Mouse (Mus musculus): ENCODE results near the gene Tmbim6. TPM values are rescaled to one million over a fixed set of nuclear protein-coding genes. Genes with fewer than 3 reads are reported as not detected.

Tmbim6 gene
- polyA plus RNA-seq, 1 experiment from 2014 or later: 262 TPM

DNA sequence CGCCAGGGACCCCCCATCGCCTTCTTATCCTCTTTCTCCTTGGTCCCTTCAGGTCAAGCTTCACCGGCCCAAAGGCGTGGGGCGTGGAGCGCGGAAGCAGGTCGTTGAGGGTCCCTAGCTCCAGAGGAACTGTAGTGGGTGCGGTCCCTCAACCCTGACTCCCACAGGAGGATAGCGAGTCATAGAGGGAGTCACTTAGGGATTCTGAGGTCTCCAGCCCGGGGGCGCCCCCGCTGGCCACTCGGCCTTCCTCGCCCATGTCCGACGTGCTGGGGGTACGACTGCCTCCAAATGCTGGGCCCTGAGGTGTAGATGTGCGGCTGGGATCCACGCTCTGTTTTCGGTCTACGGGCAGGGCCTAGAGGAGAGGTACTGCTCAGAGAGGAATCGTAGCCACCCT is 29.9 kb downstream of the Tmbim6 start:
- H3K4me1 ChIP-seq (replicated peaks; ENCODE audit: control insufficient read depth, insufficient read depth, low read length): peaks cover 10% of the 10 kb centered on the region
- ATAC-seq (ENCODE audit: low FRiP score): no peak
- WGBS: 88% methylated on average over 23 of the region's 23 CpGs
- H3K27ac ChIP-seq: no peak overlapping the region
- no peaks in the 10 kb centered on the region for H3K27me3 ChIP-seq (ENCODE audit: control insufficient read depth, insufficient read depth, low read length)
- no peak overlapping the region for H3K4me2 ChIP-seq (replicated peaks)
- no peak overlapping the region for H3K9ac ChIP-seq
- no peak for DNase-seq (ENCODE audit: low spot score)
- no peaks in the 10 kb centered on the region for H3K9me3 ChIP-seq (ENCODE audit: control insufficient read depth, low read length)
- H3K4me3 ChIP-seq (replicated peaks; ENCODE audit: low read length): no peak overlapping the region
- peaks cover 56% of the 10 kb centered on the region for H3K36me3 ChIP-seq (replicated peaks; ENCODE audit: control insufficient read depth, insufficient read depth)

DNA sequence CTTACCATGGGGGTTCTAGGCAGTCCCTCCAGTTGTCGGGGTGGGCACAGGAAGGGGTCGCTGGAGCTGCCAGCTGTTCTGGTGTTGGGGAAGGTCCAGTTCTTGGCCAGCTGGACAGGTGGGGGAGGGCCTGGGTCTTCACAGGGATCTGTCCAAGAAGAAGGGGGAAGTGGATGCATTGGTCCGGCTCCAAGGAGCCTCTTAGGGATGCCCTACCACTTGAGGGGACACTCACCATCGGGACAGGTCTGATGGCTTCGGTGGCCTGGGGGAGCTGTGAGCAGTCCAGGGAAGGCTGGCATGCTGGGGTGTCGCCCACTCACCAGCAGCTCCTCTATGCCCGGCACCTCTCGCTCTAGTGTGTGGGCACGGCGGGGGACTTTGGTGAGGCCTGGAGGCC is 30.4 kb downstream of the Tmbim6 start:
- Histone ChIP-seq H3K4me2 (replicated peaks) (no peak overlapping the region), H3K9me3 (ENCODE audit: control insufficient read depth, low read length) (no peaks in the 10 kb centered on the region), H3K9ac (no peak overlapping the region), H3K36me3 (replicated peaks; ENCODE audit: control insufficient read depth, insufficient read depth) (peaks cover 62% of the 10 kb centered on the region), H3K4me1 (replicated peaks; ENCODE audit: control insufficient read depth, insufficient read depth, low read length) (peaks cover 10% of the 10 kb centered on the region), H3K27me3 (ENCODE audit: control insufficient read depth, insufficient read depth, low read length) (no peaks in the 10 kb centered on the region), H3K4me3 (replicated peaks; ENCODE audit: low read length) (no peak overlapping the region), H3K27ac (no peak overlapping the region)
- DNase-seq (ENCODE audit: low spot score) (no peak), ATAC-seq (ENCODE audit: low FRiP score) (no peak)
- 94% methylated on average over 8 of the region's 10 CpGs for WGBS

DNA sequence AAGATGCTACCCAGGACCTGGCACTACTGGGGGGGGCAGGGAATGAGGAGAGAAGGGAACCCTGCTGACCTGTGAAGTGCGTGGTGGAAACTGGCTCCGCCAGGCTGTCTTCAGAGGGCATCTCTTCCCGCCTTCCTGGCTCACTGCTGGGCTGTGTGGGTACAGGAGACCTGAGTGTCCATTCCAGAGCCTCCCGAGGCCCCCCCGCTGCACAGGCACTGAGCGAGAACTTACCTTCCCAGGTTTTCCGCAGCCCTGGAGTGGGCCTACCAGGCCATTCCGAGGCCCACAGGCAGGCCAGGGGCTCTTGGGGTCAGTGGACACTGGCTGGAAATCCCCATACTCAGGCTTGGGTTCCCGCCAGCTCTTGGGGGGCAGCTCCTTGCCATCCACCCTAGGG is 31.2 kb downstream of the Tmbim6 start:
- H3K27ac ChIP-seq: no peak overlapping the region
- H3K4me1 ChIP-seq (replicated peaks; ENCODE audit: control insufficient read depth, insufficient read depth, low read length): peaks cover 10% of the 10 kb centered on the region
- no peak for ATAC-seq (ENCODE audit: low FRiP score)
- no peak overlapping the region for H3K9ac ChIP-seq
- H3K4me3 ChIP-seq (replicated peaks; ENCODE audit: low read length): no peak overlapping the region
- 91% methylated on average over 9 of the region's 9 CpGs for WGBS
- no peaks in the 10 kb centered on the region for H3K27me3 ChIP-seq (ENCODE audit: control insufficient read depth, insufficient read depth, low read length)
- H3K9me3 ChIP-seq (ENCODE audit: control insufficient read depth, low read length): no peaks in the 10 kb centered on the region
- H3K36me3 ChIP-seq (replicated peaks; ENCODE audit: control insufficient read depth, insufficient read depth): peaks cover 69% of the 10 kb centered on the region
- DNase-seq (ENCODE audit: low spot score): no peak
- H3K4me2 ChIP-seq (replicated peaks): no peak overlapping the region

DNA sequence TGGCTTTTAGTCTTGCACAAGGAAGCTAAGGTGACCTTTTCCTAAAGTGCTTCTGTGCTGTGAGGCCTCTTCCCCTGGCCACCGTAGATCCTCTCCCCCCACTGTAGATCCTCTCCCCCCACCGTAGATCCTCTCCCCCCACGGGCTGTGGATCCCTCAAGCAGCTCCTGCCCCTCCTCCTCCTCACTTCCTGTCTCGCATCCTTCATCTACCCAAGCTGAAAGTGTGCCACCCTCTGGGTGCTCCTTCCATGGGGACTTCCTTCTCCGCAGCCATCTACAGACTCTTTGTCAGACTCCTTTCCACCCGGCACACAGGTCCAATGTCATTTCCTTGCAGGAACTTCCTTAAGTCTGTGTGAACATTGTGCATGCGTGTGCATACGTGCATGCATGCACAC is 37.7 kb downstream of the Tmbim6 start:
- 89% methylated on average over 8 of the region's 8 CpGs for WGBS
- DNase-seq (ENCODE audit: low spot score) (no peak), ATAC-seq (ENCODE audit: low FRiP score) (no peak)
- Histone ChIP-seq H3K36me3 (replicated peaks; ENCODE audit: control insufficient read depth, insufficient read depth) (peaks cover 82% of the 10 kb centered on the region), H3K4me1 (replicated peaks; ENCODE audit: control insufficient read depth, insufficient read depth, low read length) (peaks cover 6% of the 10 kb centered on the region; the same call in 1 of the 2 replicates), H3K9ac (no peak overlapping the region), H3K4me3 (replicated peaks; ENCODE audit: low read length) (no peak overlapping the region), H3K9me3 (ENCODE audit: control insufficient read depth, low read length) (no peaks in the 10 kb centered on the region), H3K27me3 (ENCODE audit: control insufficient read depth, insufficient read depth, low read length) (no peaks in the 10 kb centered on the region), H3K4me2 (replicated peaks) (no peak overlapping the region), H3K27ac (no peak overlapping the region)

DNA sequence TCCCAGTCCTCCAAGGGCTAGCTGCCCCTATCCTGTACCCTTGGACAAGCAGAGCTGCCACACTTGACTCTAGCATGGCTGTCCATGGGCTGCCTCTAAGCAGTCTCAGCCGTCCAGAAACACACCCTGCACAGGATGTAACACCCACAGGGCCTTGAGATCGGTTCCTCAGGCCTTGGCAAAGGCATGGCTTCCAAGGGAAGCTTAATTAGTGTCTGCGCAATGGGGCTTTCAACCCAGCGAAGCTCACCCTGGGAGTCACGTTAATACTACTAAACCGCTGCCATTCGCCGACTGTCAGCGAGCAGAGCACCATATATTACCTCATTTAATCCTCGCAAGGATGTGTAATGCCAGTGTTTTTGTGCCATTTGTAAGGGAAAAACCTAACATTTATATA is 38.4 kb downstream of the Tmbim6 start:
- Histone ChIP-seq H3K27me3 (ENCODE audit: control insufficient read depth, insufficient read depth, low read length) (no peaks in the 10 kb centered on the region), H3K27ac (no peak overlapping the region), H3K4me2 (replicated peaks) (no peak overlapping the region), H3K9me3 (ENCODE audit: control insufficient read depth, low read length) (no peaks in the 10 kb centered on the region), H3K36me3 (replicated peaks; ENCODE audit: control insufficient read depth, insufficient read depth) (peaks cover 75% of the 10 kb centered on the region), H3K4me1 (replicated peaks; ENCODE audit: control insufficient read depth, insufficient read depth, low read length) (peaks cover 11% of the 10 kb centered on the region; the same call in 1 of the 2 replicates), H3K4me3 (replicated peaks; ENCODE audit: low read length) (no peak overlapping the region), H3K9ac (no peak overlapping the region)
- WGBS: 86% methylated on average over 10 of the region's 10 CpGs
- DNase-seq (ENCODE audit: low spot score): no peak
- no peak for ATAC-seq (ENCODE audit: low FRiP score)

DNA sequence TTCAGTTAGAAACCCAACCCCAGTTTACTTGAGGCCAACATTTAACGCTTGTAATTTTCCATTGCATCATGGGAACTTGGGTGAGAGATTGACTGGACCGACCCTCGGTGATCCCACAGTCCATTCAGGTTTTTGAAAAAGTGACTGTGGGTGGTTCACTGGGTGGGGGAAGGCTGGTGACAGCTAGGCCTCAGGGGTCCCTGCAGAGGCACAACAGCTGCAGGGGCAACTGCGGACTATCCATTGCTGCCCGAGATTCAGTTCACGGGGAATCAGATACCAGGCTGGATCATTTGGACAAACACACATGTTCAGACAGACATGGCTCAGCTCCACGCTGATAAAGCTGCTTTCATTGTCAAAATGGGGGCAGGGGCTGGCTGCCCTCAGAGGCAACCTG is 38.8 kb downstream of the Tmbim6 start:
- Histone ChIP-seq H3K36me3 (replicated peaks; ENCODE audit: control insufficient read depth, insufficient read depth) (peaks cover 71% of the 10 kb centered on the region), H3K4me2 (replicated peaks) (no peak overlapping the region), H3K27me3 (ENCODE audit: control insufficient read depth, insufficient read depth, low read length) (no peaks in the 10 kb centered on the region), H3K4me1 (replicated peaks; ENCODE audit: control insufficient read depth, insufficient read depth, low read length) (peaks cover 14% of the 10 kb centered on the region; the same call in 1 of the 2 replicates), H3K4me3 (replicated peaks; ENCODE audit: low read length) (no peak overlapping the region), H3K27ac (no peak overlapping the region), H3K9ac (no peak overlapping the region), H3K9me3 (ENCODE audit: control insufficient read depth, low read length) (no peaks in the 10 kb centered on the region)
- no peak for ATAC-seq (ENCODE audit: low FRiP score)
- WGBS: 79% methylated on average over 7 of the region's 7 CpGs
- no peak for DNase-seq (ENCODE audit: low spot score)

DNA sequence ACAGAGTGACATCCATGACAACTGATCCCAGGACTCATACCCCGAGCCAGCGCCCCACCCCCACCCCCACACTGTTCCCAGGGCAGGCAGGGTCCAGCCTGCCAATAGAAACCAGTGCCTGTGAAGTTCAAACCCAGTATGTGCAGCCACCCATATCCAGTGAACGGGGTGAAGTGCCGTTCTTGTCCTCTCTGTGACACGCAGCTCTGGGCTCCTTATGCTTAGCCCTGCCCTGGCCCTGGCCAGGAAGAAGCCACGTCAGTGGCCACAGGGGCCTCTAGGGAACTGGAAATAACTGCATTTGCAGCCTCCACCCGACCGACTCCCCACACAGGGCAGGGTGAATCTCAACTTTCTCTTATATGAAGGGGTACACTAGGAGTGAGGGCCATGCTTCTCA is 39.3 kb downstream of the Tmbim6 start:
- no peak overlapping the region for H3K9ac ChIP-seq
- WGBS: 79% methylated on average over 8 of the region's 8 CpGs
- H3K27ac ChIP-seq: no peak overlapping the region
- H3K9me3 ChIP-seq (ENCODE audit: control insufficient read depth, low read length): no peaks in the 10 kb centered on the region
- ATAC-seq (ENCODE audit: low FRiP score) (no peak), DNase-seq (ENCODE audit: low spot score) (no peak)
- H3K27me3 ChIP-seq (ENCODE audit: control insufficient read depth, insufficient read depth, low read length): no peaks in the 10 kb centered on the region
- H3K4me3 ChIP-seq (replicated peaks; ENCODE audit: low read length): no peak overlapping the region
- H3K4me2 ChIP-seq (replicated peaks): no peak overlapping the region
- H3K36me3 ChIP-seq (replicated peaks; ENCODE audit: control insufficient read depth, insufficient read depth): peaks cover 66% of the 10 kb centered on the region
- H3K4me1 ChIP-seq (replicated peaks; ENCODE audit: control insufficient read depth, insufficient read depth, low read length): peaks cover 14% of the 10 kb centered on the region; the same call in 1 of the 2 replicates

DNA sequence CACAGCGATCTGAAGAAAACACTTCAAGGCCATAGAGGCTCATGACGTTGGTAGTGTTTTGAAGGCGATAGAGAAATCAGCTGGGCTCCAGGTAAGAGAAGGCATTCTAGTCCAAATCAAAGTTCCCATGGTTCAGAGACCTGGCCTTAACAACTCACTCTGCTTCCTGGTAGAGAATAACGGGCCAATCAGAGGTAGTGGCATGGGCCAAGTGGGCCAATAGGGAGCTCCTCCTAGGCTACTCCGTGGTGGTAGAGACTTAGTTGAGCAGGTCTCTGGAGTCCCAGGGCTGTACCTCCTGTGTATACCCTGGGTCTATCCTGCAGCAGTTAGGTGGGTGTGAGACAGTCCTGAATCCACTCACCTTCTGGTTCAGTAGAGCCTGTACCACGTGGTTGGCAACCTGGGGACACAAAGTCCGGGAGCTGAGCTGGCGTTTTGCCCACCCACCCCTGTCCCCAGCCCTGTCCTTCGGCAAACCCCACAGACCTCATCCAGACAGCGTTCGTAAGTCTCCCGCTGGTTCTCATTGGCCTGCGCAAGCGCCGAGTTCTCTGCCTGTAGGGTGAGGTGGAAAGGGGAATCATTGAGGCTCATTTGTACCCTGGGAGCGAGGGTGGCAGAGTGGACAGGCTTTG is 40.5 kb downstream of the Tmbim6 start:
- ATAC-seq (ENCODE audit: low FRiP score) (no peak), DNase-seq (ENCODE audit: low spot score) (no peak)
- peaks cover 14% of the 10 kb centered on the region; the same call in 1 of the 2 replicates for H3K4me1 ChIP-seq (replicated peaks; ENCODE audit: control insufficient read depth, insufficient read depth, low read length)
- no peak overlapping the region for H3K27ac ChIP-seq
- no peak overlapping the region for H3K9ac ChIP-seq
- H3K27me3 ChIP-seq (ENCODE audit: control insufficient read depth, insufficient read depth, low read length): no peaks in the 10 kb centered on the region
- H3K4me3 ChIP-seq (replicated peaks; ENCODE audit: low read length): no peak overlapping the region
- H3K36me3 ChIP-seq (replicated peaks; ENCODE audit: control insufficient read depth, insufficient read depth): peaks cover 54% of the 10 kb centered on the region
- H3K9me3 ChIP-seq (ENCODE audit: control insufficient read depth, low read length): no peaks in the 10 kb centered on the region
- WGBS: 88% methylated on average over 16 of the region's 16 CpGs
- H3K4me2 ChIP-seq (replicated peaks): no peak overlapping the region

DNA sequence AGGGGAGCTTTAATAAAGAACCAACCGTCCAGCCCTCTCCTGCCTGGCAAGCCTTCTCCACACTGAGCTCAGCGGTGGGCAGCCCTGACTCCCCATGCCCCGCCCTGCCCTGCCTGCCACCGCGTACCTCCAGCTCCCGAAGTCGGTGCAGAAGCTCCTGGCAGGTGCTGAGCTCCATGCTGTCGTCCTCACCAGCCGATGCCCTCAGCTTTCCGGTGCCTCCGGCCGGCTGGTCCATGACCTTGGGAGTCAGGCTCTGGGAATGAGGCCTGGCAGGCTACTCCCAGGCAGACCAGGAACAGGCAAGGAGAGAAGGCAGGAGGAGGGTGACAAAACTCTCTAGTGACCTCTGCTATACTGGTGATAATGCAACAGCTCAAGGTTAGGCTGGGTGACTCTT is 41.2 kb downstream of the Tmbim6 start:
- no peak overlapping the region for H3K4me3 ChIP-seq (replicated peaks; ENCODE audit: low read length)
- DNase-seq (ENCODE audit: low spot score) (no peak), ATAC-seq (ENCODE audit: low FRiP score) (no peak)
- no peaks in the 10 kb centered on the region for H3K27me3 ChIP-seq (ENCODE audit: control insufficient read depth, insufficient read depth, low read length)
- WGBS: 83% methylated on average over 12 of the region's 12 CpGs
- no peak overlapping the region for H3K4me2 ChIP-seq (replicated peaks)
- H3K4me1 ChIP-seq (replicated peaks; ENCODE audit: control insufficient read depth, insufficient read depth, low read length): peaks cover 14% of the 10 kb centered on the region; the same call in 1 of the 2 replicates
- peaks cover 47% of the 10 kb centered on the region for H3K36me3 ChIP-seq (replicated peaks; ENCODE audit: control insufficient read depth, insufficient read depth)
- H3K9ac ChIP-seq: no peak overlapping the region
- H3K27ac ChIP-seq: no peak overlapping the region
- H3K9me3 ChIP-seq (ENCODE audit: control insufficient read depth, low read length): no peaks in the 10 kb centered on the region

All from hindbrain, embryonic 14.5 days (tissue).